In genomic region chr2:103177361-103177760, GRCm38 (mm10) we compare ENCODE assay signal across 12 mouse cellular contexts.
DNase-seq lines count a peak whose midpoint lies in the region.
"Had no signal": no experiment of that assay in that cellular context is flagged by ENCODE, and none has a peak within 500 bp of the region (broad histone marks: within the 10 kb centered on the region; RNA-seq: fewer than 3 reads in every experiment).

No protein-coding gene starts in this region.

- DNase-seq in cerebellum, adult 9-10 months = peak; percentile 5
- no peak for DNase-seq in cerebellum, postnatal 4 days (ENCODE audit: low spot score in 2 of 2)
- DNase-seq in layer of hippocampus, postnatal 10 days (ENCODE audit: low spot score in 2 of 2) = peak; percentile 30 to 59
- DNase-seq in layer of hippocampus, adult 11-12 months (ENCODE audit: low spot score) = no peak
- peak; percentile 23 to 24 for DNase-seq in right cerebral cortex, postnatal 10 days (ENCODE audit: low spot score in 2 of 2)
- DNase-seq in right cerebral cortex, postnatal 14 days = no peak
- DNase-seq in embryo, embryonic 10.5 days (ENCODE audit: low spot score) = no peak
- DNase-seq: adrenal gland, adult 8-10 months; cerebellum, adult 11 months; gastrocnemius, postnatal 36 days; heart, adult 11 months; heart, postnatal 36 days had no signal

Comparison
In these comparisons a context has a peak if more than half of its experiments do, and no peak if none do; other contexts are left out.
1. DNase-seq: peak in cerebellum, adult 9-10 months (single experiment), layer of hippocampus, postnatal 10 days (2 of 2) and right cerebral cortex, postnatal 10 days (2 of 2); none in cerebellum, postnatal 4 days (0 of 2), layer of hippocampus, adult 11-12 months (single experiment), right cerebral cortex, postnatal 14 days (single experiment) and embryo, embryonic 10.5 days (single experiment).